Mouse (Mus musculus): ENCODE data around the gene Scrn1.

Scrn1 gene

GRCm38 (mm10) chr6:54565665-54566545, at the start of gene Scrn1:
Gene Scrn1 (minus strand): TSS chr6:54566489.
- DNase-seq: peak; percentile 82

- DNase-seq: no peak
Measured at GRCm38 (mm10) chr6:54606241-54606640, 40.0 kb upstream of the Scrn1 start.

- no peak for DNase-seq
Measured at GRCm38 (mm10) chr6:54604001-54604715, 37.9 kb upstream of the Scrn1 start.

- no peak for DNase-seq
Measured at GRCm38 (mm10) chr6:54602891-54603290, 36.6 kb upstream of the Scrn1 start.

GRCm38 (mm10) chr6:54600681-54601347, 34.5 kb upstream of the Scrn1 start:
- DNase-seq: no peak

GRCm38 (mm10) chr6:54597711-54598110, 31.4 kb upstream of the Scrn1 start:
- no peak for DNase-seq

GRCm38 (mm10) chr6:54597208-54597607, 30.9 kb upstream of the Scrn1 start, which contains the start of gene Fkbp14:
Gene Fkbp14 (minus strand): TSS chr6:54597308.
- DNase-seq: no peak

- DNase-seq: no peak
Measured at GRCm38 (mm10) chr6:54595330-54595878, 29.1 kb upstream of the Scrn1 start.

GRCm38 (mm10) chr6:54594469-54595329, 28.4 kb upstream of the Scrn1 start, which contains the start of gene Plekha8:
Gene Plekha8 (plus strand): TSS chr6:54595111.
- peak; percentile 93 for DNase-seq

GRCm38 (mm10) chr6:54593766-54594468, 27.6 kb upstream of the Scrn1 start:
- peak; percentile 30 for DNase-seq

- DNase-seq: peak; percentile 95
Measured at GRCm38 (mm10) chr6:54592938-54593535, 26.7 kb upstream of the Scrn1 start.

- no peak for DNase-seq
Measured at GRCm38 (mm10) chr6:54591778-54592177, 25.5 kb upstream of the Scrn1 start.

- no peak for DNase-seq
Measured at GRCm38 (mm10) chr6:54590691-54591090, 24.4 kb upstream of the Scrn1 start.

- DNase-seq: no peak
Measured at GRCm38 (mm10) chr6:54588212-54588611, 21.9 kb upstream of the Scrn1 start.

GRCm38 (mm10) chr6:54587683-54588082, 21.4 kb upstream of the Scrn1 start:
- DNase-seq: no peak

GRCm38 (mm10) chr6:54586911-54587310, 20.6 kb upstream of the Scrn1 start:
- DNase-seq: no peak

GRCm38 (mm10) chr6:54586175-54586574, 19.9 kb upstream of the Scrn1 start:
- DNase-seq: peak; percentile 37

GRCm38 (mm10) chr6:54573218-54573955, 7.1 kb upstream of the Scrn1 start:
- DNase-seq: no peak

- no peak for DNase-seq
Measured at GRCm38 (mm10) chr6:54569776-54570175, 3.5 kb upstream of the Scrn1 start.

GRCm38 (mm10) chr6:54566546-54566919, 244 bp upstream of the Scrn1 start:
- no peak for DNase-seq

All from cerebellum, adult 9-11 months (tissue).